Mouse (Mus musculus): ENCODE results near the gene Vcl.

- TF ChIP-seq CTCF (IDR thresholded peaks at IDR 0.05) (no peak), EP300 (IDR thresholded peaks at IDR 0.05; ENCODE audit: insufficient read depth, low read depth, low read length) (no peak), POLR2A (IDR thresholded peaks at IDR 0.05; ENCODE audit: insufficient read depth, low read depth, low read length) (no peak)
Observed at GRCm38 (mm10) chr14:20885091-20885888, 43.9 kb upstream of the Vcl start.

Measured in heart, adult 2 months (tissue).